Mouse (Mus musculus): ENCODE results near the gene Hsd3b7.

Gene Hsd3b7

DNA sequence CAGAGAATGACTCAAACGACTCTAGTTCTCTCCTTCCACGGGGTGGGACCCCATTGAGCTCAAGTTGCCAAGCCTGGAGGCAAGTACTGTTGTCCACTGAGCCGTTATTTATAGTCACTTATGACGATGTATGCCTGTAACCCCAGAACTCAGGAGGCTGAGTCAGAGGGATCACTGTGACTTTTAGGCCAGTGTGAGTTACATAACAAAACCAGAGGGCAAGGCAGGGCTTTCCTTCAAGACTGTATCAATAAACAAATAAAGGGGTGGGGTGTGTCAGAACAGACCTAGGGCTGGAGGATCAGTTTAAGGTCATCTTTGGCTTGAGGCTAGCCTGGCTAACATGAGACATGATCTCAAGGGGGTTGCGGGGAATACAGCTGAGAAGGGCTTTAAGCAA lies 50.5 kb downstream of the Hsd3b7 start:
- TF ChIP-seq CTCF (conservative IDR thresholded peaks at IDR 0.05; ENCODE audit: low read length) (no peak), NANOG (IDR thresholded peaks at IDR 0.05; ENCODE audit: borderline replicate concordance, low read length) (no peak), POU5F1 (IDR thresholded peaks at IDR 0.05; ENCODE audit: borderline replicate concordance, low read length) (no peak)
- Histone ChIP-seq H3K4me3 (replicated peaks; ENCODE audit: low read length) (no peak overlapping the region), H3K27me3 (ENCODE audit: insufficient read depth, low read length) (no peaks in the 10 kb centered on the region), H3K9me3 (ENCODE audit: low read length) (no peaks in the 10 kb centered on the region), H3K4me1 (replicated peaks; ENCODE audit: low read depth, low read length) (peaks cover 40% of the 10 kb centered on the region), H3K36me3 (ENCODE audit: insufficient read depth, low read length) (peaks cover 25% of the 10 kb centered on the region)
